Mouse (Mus musculus) kidney, embryonic 14.5 days (tissue): ENCODE measurements around the gene Mef2c. TPM values are rescaled to one million over a fixed set of nuclear protein-coding genes. Genes with fewer than 3 reads are reported as not detected.

Source experiments
- ATAC-seq: fragments of 200-750 bp; cut with Nextera tagmentation; 2 replicates; pipeline ENCODE4 v1.8.0; 2017; ENCODE audit warnings: moderate number of reproducible peaks, mild to moderate bottlenecking, moderate TSS enrichment, moderate library complexity; ENCODE audit not compliant: low FRiP score, low TSS enrichment
- H3K27ac ChIP-seq: fragments of 300-500 bp; sonication (generic); 2 replicates; pipeline ENCODE4 v1.5.1; 2014; ENCODE audit warnings: low read depth, mild to moderate bottlenecking, low read length, moderate library complexity, mixed read lengths
- H3K27me3 ChIP-seq: fragments of 300-500 bp; sonication (generic); 2 replicates; pipeline ENCODE4 v1.6.1; 2014; ENCODE audit warnings: mild to moderate bottlenecking, low read length; ENCODE audit not compliant: control insufficient read depth, insufficient read depth
- H3K36me3 ChIP-seq: fragments of 300-500 bp; sonication (generic); 2 replicates; pipeline ENCODE4 v1.6.1; 2014; ENCODE audit warnings: low read length, mixed read lengths; ENCODE audit not compliant: control insufficient read depth, insufficient read depth
- H3K4me1 ChIP-seq: fragments of 300-500 bp; sonication (generic); 2 replicates; pipeline ENCODE4 v1.6.1; 2014; ENCODE audit warnings: low read length, mixed read lengths; ENCODE audit not compliant: control insufficient read depth, insufficient read depth
- H3K4me2 ChIP-seq: fragments of 300-500 bp; sonication (generic); replicated peaks from 2 replicates; pipeline ENCODE4 v1.6.1; 2014; ENCODE audit warnings: low read depth, mild to moderate bottlenecking, low read length
- H3K4me3 ChIP-seq: fragments of 300-500 bp; sonication (generic); 2 replicates; pipeline ENCODE4 v1.5.1; 2014; ENCODE audit warnings: mild to moderate bottlenecking, low read length
- H3K9ac ChIP-seq: fragments of 300-500 bp; sonication (generic); 2 replicates; pipeline ENCODE4 v1.6.1; 2014; ENCODE audit warnings: low read depth, mild to moderate bottlenecking, low read length, moderate library complexity
- H3K9me3 ChIP-seq: fragments of 300-500 bp; sonication (generic); 2 replicates; pipeline ENCODE4 v1.6.1; 2016; ENCODE audit warnings: low read length; ENCODE audit not compliant: control insufficient read depth
- WGBS: fragments of 180-500 bp; shearing (Covaris S2); extraction: QIAGEN DNeasy Blood & Tissue Kit; methylation state at CpG from one replicate; pipeline ENCODE4 v1.1.7; 2014; 5-methylcytosine and 5-hydroxymethylcytosine counted together
- polyA plus RNA-seq: library from polyadenylated mRNA; unstranded; fragments of >200 nt; fragmentation: Nextera tagmentation; extraction: Ambion mirVana; gene quantifications from 2 replicates; pipeline ENCODE4 v1.2.1, GENCODE M21; 2014

Gene Mef2c
- polyA plus RNA-seq, 1 experiment from 2014 or later, result 54.8 TPM

GRCm38 (mm10) chr13:83654889-83655769, 151.3 kb downstream of the Mef2c start:
- WGBS, result 49% methylated on average over 8 of the region's 8 CpGs
- no peaks in the 10 kb centered on the region; the same call in 1 of the 2 replicates for H3K36me3 ChIP-seq
- H3K4me1 ChIP-seq, result no peaks in the 10 kb centered on the region
- H3K4me2 ChIP-seq, result no peak overlapping the region
- no peak overlapping the region for H3K4me3 ChIP-seq
- no peaks in the 10 kb centered on the region for H3K27me3 ChIP-seq
- peak; percentile 68 for ATAC-seq
- H3K27ac ChIP-seq, result no peak overlapping the region
- H3K9me3 ChIP-seq, result no peaks in the 10 kb centered on the region
- H3K9ac ChIP-seq, result no peak overlapping the region

GRCm38 (mm10) chr13:83656094-83656493, 152.3 kb downstream of the Mef2c start:
- Histone ChIP-seq H3K4me1 (no peaks in the 10 kb centered on the region), H3K4me3 (no peak overlapping the region), H3K4me2 (no peak overlapping the region), H3K27me3 (no peaks in the 10 kb centered on the region), H3K36me3 (no peaks in the 10 kb centered on the region; the same call in 1 of the 2 replicates), H3K27ac (no peak overlapping the region), H3K9ac (no peak overlapping the region), H3K9me3 (no peaks in the 10 kb centered on the region)
- WGBS, result 82% methylated on average over 7 of the region's 7 CpGs
- ATAC-seq, result no peak

GRCm38 (mm10) chr13:83656773-83657172, 152.9 kb downstream of the Mef2c start:
- ATAC-seq, result no peak
- WGBS, result 77% methylated on average over 4 of the region's 4 CpGs

GRCm38 (mm10) chr13:83660722-83661121, 156.9 kb downstream of the Mef2c start:
- no peak overlapping the region for H3K4me2 ChIP-seq
- no peak for ATAC-seq
- no peak overlapping the region for H3K4me3 ChIP-seq
- H3K27ac ChIP-seq, result no peak overlapping the region
- H3K9me3 ChIP-seq, result no peaks in the 10 kb centered on the region
- H3K36me3 ChIP-seq, result no peaks in the 10 kb centered on the region; the same call in 1 of the 2 replicates
- no peaks in the 10 kb centered on the region for H3K4me1 ChIP-seq
- WGBS, result 68% methylated on average over 8 of the region's 8 CpGs
- no peaks in the 10 kb centered on the region for H3K27me3 ChIP-seq
- H3K9ac ChIP-seq, result no peak overlapping the region

More at GRCm38 (mm10) chr13:83656773-83657172, 152.9 kb downstream of the Mef2c start:
- Histone ChIP-seq H3K27me3 (no peaks in the 10 kb centered on the region), H3K36me3 (no peaks in the 10 kb centered on the region; the same call in 1 of the 2 replicates), H3K4me2 (no peak overlapping the region), H3K9me3 (no peaks in the 10 kb centered on the region), H3K27ac (no peak overlapping the region), H3K4me1 (no peaks in the 10 kb centered on the region), H3K9ac (no peak overlapping the region), H3K4me3 (no peak overlapping the region)

GRCm38 (mm10) chr13:83661166-83661565, 157.3 kb downstream of the Mef2c start:
- H3K4me1 ChIP-seq, result no peaks in the 10 kb centered on the region
- H3K9me3 ChIP-seq, result no peaks in the 10 kb centered on the region
- no peak overlapping the region for H3K4me2 ChIP-seq
- no peak overlapping the region for H3K9ac ChIP-seq
- ATAC-seq, result no peak
- H3K27ac ChIP-seq, result no peak overlapping the region
- H3K27me3 ChIP-seq, result no peaks in the 10 kb centered on the region
- H3K36me3 ChIP-seq, result no peaks in the 10 kb centered on the region; the same call in 1 of the 2 replicates
- 68% methylated on average over 7 of the region's 7 CpGs for WGBS
- no peak overlapping the region for H3K4me3 ChIP-seq

GRCm38 (mm10) chr13:83662089-83662551, 158.3 kb downstream of the Mef2c start:
- Histone ChIP-seq H3K36me3 (no peaks in the 10 kb centered on the region; the same call in 1 of the 2 replicates), H3K9ac (no peak overlapping the region), H3K4me3 (no peak overlapping the region), H3K27me3 (no peaks in the 10 kb centered on the region), H3K4me1 (no peaks in the 10 kb centered on the region), H3K27ac (no peak overlapping the region), H3K9me3 (no peaks in the 10 kb centered on the region), H3K4me2 (no peak overlapping the region)
- ATAC-seq, result no peak
- 67% methylated on average over 14 of the region's 14 CpGs for WGBS

- H3K9ac ChIP-seq, result no peak overlapping the region
- ATAC-seq, result no peak
- WGBS, result 92% methylated on average over 7 of the region's 7 CpGs
Observed at GRCm38 (mm10) chr13:83666179-83666578, 162.3 kb downstream of the Mef2c start.

GRCm38 (mm10) chr13:83667051-83667450, 163.2 kb downstream of the Mef2c start:
- H3K36me3 ChIP-seq, result no peaks in the 10 kb centered on the region
- 80% methylated on average over 3 of the region's 3 CpGs for WGBS

More at GRCm38 (mm10) chr13:83666179-83666578, 162.3 kb downstream of the Mef2c start:
- H3K4me1 ChIP-seq, result no peaks in the 10 kb centered on the region
- no peak overlapping the region for H3K4me2 ChIP-seq
- H3K4me3 ChIP-seq, result no peak overlapping the region
- no peaks in the 10 kb centered on the region for H3K27me3 ChIP-seq
- H3K9me3 ChIP-seq, result no peaks in the 10 kb centered on the region
- H3K36me3 ChIP-seq, result no peaks in the 10 kb centered on the region
- H3K27ac ChIP-seq, result no peak overlapping the region

GRCm38 (mm10) chr13:83707611-83708010, 203.8 kb downstream of the Mef2c start:
- Histone ChIP-seq H3K9me3 (no peaks in the 10 kb centered on the region), H3K4me2 (no peak overlapping the region)

More at GRCm38 (mm10) chr13:83667051-83667450, 163.2 kb downstream of the Mef2c start:
- Histone ChIP-seq H3K9ac (no peak overlapping the region), H3K4me2 (no peak overlapping the region), H3K27ac (no peak overlapping the region), H3K27me3 (no peaks in the 10 kb centered on the region), H3K4me1 (no peaks in the 10 kb centered on the region), H3K4me3 (no peak overlapping the region), H3K9me3 (no peaks in the 10 kb centered on the region)
- no peak for ATAC-seq

More at GRCm38 (mm10) chr13:83707611-83708010, 203.8 kb downstream of the Mef2c start:
- H3K27me3 ChIP-seq, result peaks cover 14% of the 10 kb centered on the region
- WGBS, result 76% methylated on average over 2 of the region's 2 CpGs
- H3K4me1 ChIP-seq, result no peaks in the 10 kb centered on the region
- H3K27ac ChIP-seq, result no peak overlapping the region
- no peaks in the 10 kb centered on the region for H3K36me3 ChIP-seq
- H3K9ac ChIP-seq, result no peak overlapping the region
- ATAC-seq, result no peak
- no peak overlapping the region for H3K4me3 ChIP-seq
